Mouse (Mus musculus) megakaryocyte, embryonic 14.5 days (primary cell): ENCODE data around the gene Rbm18. TPM values are rescaled to one million over a fixed set of nuclear protein-coding genes. Genes with fewer than 3 reads are reported as not detected.
A peak's percentile ranks its signal among the peaks of the same experiment; 100 is the strongest.

Source experiments
- H3K27me3 ChIP-seq: replicated peaks from 2 replicates; pipeline ENCODE3; 2012; ENCODE audit warnings: inconsistent platforms
- H3K36me3 ChIP-seq: replicated peaks from 2 replicates; pipeline ENCODE3; 2012; ENCODE audit warnings: low read length, inconsistent platforms, mixed read lengths
- H3K4me1 ChIP-seq: 2 replicates; pipeline ENCODE4 v1.6.1; 2012; ENCODE audit warnings: inconsistent platforms
- H3K4me3 ChIP-seq: replicated peaks from 2 replicates; pipeline ENCODE3; 2012; ENCODE audit warnings: moderate library complexity, mild to moderate bottlenecking, inconsistent platforms
- H3K9me3 ChIP-seq: 2 replicates; pipeline ENCODE4 v1.6.1; 2012; ENCODE audit warnings: inconsistent platforms
- FLI1 ChIP-seq: IDR thresholded peaks from 2 replicates; pipeline ENCODE4 v1.6.1; 2012; ENCODE audit warnings: low read length, inconsistent platforms, mixed read lengths
- GATA1 ChIP-seq: IDR thresholded peaks from 3 replicates; pipeline ENCODE4 v1.6.1; 2012; ENCODE audit warnings: mixed read lengths, low read length, inconsistent platforms, borderline replicate concordance
- polyA plus RNA-seq: library from polyadenylated mRNA; stranded (reverse); fragments of >175 nt; gene quantifications from 2 replicates; pipeline ENCODE4 v1.2.3, GENCODE M21; 2012; ENCODE audit warnings: low replicate concordance; ENCODE audit not compliant: insufficient read depth

Gene Rbm18
- polyA plus RNA-seq, 1 experiment = 4.2 TPM

- Histone ChIP-seq H3K36me3 (no peaks in the 10 kb centered on the region), H3K27me3 (peaks cover 100% of the 10 kb centered on the region), H3K4me1 (peaks cover 39% of the 10 kb centered on the region), H3K9me3 (no peaks in the 10 kb centered on the region), H3K4me3 (no peak overlapping the region)
- TF ChIP-seq FLI1 = no peak
- no peak for TF ChIP-seq GATA1
Measured at GRCm38 (mm10) chr2:36097129-36097815, 39.3 kb downstream of the Rbm18 start.

DNA sequence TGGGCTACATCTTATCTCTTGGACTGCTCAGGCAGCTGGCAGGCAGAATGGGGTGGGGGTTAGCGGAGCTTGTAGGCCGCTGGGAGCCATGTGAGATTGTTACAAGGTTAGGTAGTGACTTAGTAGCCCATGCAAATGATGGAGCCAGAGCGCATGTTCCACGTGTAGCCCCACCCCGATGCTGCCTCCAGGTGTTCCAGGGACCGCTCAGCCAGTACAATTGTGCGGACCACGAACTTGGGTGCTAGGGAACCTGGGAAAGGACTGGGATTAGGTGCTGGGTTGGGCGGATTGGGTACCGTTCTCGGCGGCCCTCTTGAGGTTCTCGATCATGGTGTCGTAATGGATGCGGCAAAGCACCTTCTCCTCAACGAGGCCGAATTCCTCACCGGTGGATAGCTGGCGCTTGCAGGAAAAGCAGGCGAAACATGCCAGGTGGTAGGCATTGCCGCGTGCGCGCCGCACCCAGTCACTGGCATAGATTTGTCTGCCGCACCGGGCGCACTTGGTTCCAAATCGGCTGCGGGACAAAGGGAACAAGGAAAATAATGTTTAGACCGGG, 42.6 kb downstream of the Rbm18 start:
- no peaks in the 10 kb centered on the region for H3K36me3 ChIP-seq
- H3K4me3 ChIP-seq = peak overlapping the region; percentile 51
- H3K27me3 ChIP-seq = peaks cover 100% of the 10 kb centered on the region
- TF ChIP-seq GATA1 = no peak
- H3K9me3 ChIP-seq = no peaks in the 10 kb centered on the region
- H3K4me1 ChIP-seq = peaks cover 54% of the 10 kb centered on the region

DNA sequence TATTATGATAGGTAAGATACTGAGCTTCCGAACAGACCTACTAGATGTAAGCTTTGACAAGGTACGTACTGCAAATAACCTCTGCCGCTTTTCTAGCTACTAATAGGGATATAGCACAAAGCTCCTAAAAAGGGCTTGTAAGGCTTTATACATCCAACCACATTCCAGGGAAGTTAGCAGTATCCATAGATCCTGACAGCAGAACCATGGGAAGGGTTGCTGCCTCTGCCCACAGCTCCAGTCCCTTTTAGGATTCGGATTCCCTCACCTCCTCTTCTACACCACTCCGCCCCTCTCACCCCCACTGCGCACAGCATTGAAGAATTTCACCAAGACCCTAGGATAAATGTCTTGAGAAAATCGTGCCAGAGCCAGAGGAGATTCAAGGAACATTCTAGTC, 43.3 kb downstream of the Rbm18 start:
- TF ChIP-seq GATA1 (no peak), FLI1 (no peak)
- peaks cover 100% of the 10 kb centered on the region for H3K27me3 ChIP-seq

DNA sequence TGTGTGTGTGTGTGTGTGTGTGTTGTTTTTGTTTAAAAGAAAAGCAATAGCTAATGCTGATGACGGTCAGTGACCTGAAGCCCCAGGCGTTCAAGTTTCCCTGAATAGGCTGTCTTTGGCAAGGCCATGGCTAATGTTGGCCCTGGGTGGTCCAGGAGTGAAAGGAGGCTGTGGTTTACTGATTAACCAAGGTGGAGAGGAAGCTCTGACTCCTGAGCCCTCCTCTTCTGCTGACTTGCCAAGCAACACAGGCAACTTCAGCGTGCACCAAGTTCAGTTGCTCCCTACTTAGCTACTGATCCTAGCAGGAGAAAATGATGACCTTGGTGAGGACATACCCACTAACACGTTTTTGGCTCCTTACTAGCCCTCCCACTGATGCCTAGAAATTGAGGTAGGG, 43.8 kb downstream of the Rbm18 start:
- Histone ChIP-seq H3K9me3 (no peaks in the 10 kb centered on the region), H3K4me1 (peaks cover 54% of the 10 kb centered on the region), H3K27me3 (peaks cover 99% of the 10 kb centered on the region), H3K4me3 (peak overlapping the region; percentile 44), H3K36me3 (no peaks in the 10 kb centered on the region)
- TF ChIP-seq GATA1 (no peak), FLI1 (no peak)

More for the DNA sequence above, 43.3 kb downstream of the Rbm18 start:
- Histone ChIP-seq H3K4me1 (peaks cover 54% of the 10 kb centered on the region), H3K4me3 (no peak overlapping the region), H3K36me3 (no peaks in the 10 kb centered on the region), H3K9me3 (no peaks in the 10 kb centered on the region)

GRCm38 (mm10) chr2:36090853-36091741, 45.5 kb downstream of the Rbm18 start:
- H3K36me3 ChIP-seq = no peaks in the 10 kb centered on the region
- H3K4me1 ChIP-seq = peaks cover 46% of the 10 kb centered on the region
- no peaks in the 10 kb centered on the region for H3K9me3 ChIP-seq
- TF ChIP-seq FLI1 (no peak), GATA1 (no peak)
- peaks cover 99% of the 10 kb centered on the region for H3K27me3 ChIP-seq
- H3K4me3 ChIP-seq = peak overlapping the region; percentile 92

- Histone ChIP-seq H3K36me3 (no peaks in the 10 kb centered on the region), H3K4me3 (no peak overlapping the region), H3K4me1 (peaks cover 39% of the 10 kb centered on the region), H3K27me3 (peaks cover 99% of the 10 kb centered on the region), H3K9me3 (no peaks in the 10 kb centered on the region)
- TF ChIP-seq GATA1 = no peak
- TF ChIP-seq FLI1 = no peak
Measured at GRCm38 (mm10) chr2:36089190-36089589, 47.4 kb downstream of the Rbm18 start.

DNA sequence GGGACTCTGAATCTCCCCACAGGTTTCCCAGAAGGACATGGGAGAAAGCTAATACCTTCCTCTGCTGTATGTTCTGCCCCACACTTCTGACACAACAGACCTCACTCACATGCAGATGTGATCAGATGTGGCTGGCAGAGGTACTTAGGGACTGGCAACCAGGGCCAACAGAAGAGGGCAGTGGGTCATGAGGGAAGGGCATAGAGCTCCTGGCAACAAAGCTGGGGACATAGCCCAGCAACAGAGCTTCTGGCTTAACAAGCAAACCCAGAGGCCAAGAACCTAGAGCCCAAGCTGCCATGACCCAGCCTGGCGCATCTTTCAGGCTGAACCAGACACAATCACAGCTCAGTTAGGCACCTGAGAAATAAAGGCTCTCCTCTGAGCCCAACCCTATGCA, 51.5 kb downstream of the Rbm18 start:
- Histone ChIP-seq H3K4me3 (no peak overlapping the region), H3K36me3 (no peaks in the 10 kb centered on the region), H3K4me1 (no peaks in the 10 kb centered on the region; the same call in 1 of the 2 replicates), H3K9me3 (no peaks in the 10 kb centered on the region), H3K27me3 (peaks cover 95% of the 10 kb centered on the region)
- TF ChIP-seq FLI1 (no peak), GATA1 (no peak)

DNA sequence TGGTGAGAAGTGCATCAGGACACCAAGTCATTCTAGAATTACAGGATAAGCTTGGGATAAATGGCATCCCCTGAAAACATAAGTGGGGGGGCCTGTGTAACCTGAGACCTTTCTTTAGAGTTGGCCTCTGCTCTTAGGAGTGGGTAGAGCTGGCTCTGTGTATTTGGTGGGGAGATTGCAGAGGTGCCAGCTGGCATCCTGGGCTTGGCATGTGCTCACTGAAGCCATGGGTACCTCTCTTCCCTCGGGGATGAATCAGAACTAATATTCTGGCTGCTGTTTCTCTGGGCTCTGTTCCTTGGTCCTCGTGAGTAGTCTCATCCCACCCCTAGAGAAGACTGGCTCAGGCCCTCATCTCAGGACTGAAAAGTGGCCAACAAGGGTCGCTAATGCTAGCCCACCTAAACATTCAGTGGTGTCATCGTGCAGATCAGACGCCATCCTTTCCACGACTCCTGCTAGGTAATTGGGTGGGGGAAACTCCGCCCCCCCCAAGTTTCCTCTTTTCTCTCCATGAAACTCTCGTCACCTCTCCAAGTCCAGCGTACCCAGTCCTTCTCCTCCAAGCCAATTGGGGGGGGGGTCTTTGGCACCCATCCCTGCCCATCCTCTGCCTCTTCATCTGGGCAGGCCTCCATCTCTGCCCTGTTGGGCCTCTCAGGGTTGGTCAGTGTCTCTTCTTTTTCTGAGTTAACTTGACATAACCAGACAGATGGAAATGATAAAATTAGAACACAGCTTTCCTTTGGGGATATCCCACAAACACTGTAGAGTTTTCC, 53.6 kb downstream of the Rbm18 start:
- Histone ChIP-seq H3K36me3 (no peaks in the 10 kb centered on the region), H3K9me3 (no peaks in the 10 kb centered on the region), H3K4me1 (no peaks in the 10 kb centered on the region), H3K4me3 (no peak overlapping the region), H3K27me3 (peaks cover 94% of the 10 kb centered on the region)
- TF ChIP-seq GATA1 = no peak
- TF ChIP-seq FLI1 = no peak

- no peaks in the 10 kb centered on the region for H3K36me3 ChIP-seq
- H3K4me1 ChIP-seq = no peaks in the 10 kb centered on the region; the same call in 1 of the 2 replicates
- no peaks in the 10 kb centered on the region for H3K9me3 ChIP-seq
- H3K27me3 ChIP-seq = peaks cover 95% of the 10 kb centered on the region
- TF ChIP-seq GATA1 (no peak), FLI1 (no peak)
- H3K4me3 ChIP-seq = no peak overlapping the region
Measured at GRCm38 (mm10) chr2:36081446-36081845, 55.1 kb downstream of the Rbm18 start.
